Mouse (Mus musculus) splenic B cell, adult 2 months (primary cell): ENCODE measurements around the gene Gm13101.
"Not testable (repeated sequence)": the region's sequence is repeated elsewhere in the genome, so short reads cannot be mapped to it uniquely, and the experiment has no call there.

ENCODE experiments used
- DNase-seq: peaks from one replicate; pipeline ENCODE4 v3.0.0-alpha.2; 2011; ENCODE audit warnings: low read depth, low spot score
- H3K27me3 ChIP-seq: 2 replicates; pipeline ENCODE4 v1.6.1; 2012; ENCODE audit warnings: mild to moderate bottlenecking, low read length, moderate library complexity, mixed read lengths; ENCODE audit not compliant: control insufficient read depth, poor library complexity, insufficient read depth, severe bottlenecking
- H3K36me3 ChIP-seq: 2 replicates; pipeline ENCODE4 v1.6.1; 2012; ENCODE audit warnings: mild to moderate bottlenecking, low read length, moderate library complexity, mixed read lengths; ENCODE audit not compliant: control insufficient read depth, poor library complexity, insufficient read depth, severe bottlenecking

The Gm13101 gene

GRCm38 (mm10) chr4:143966850-143967249, at the start of gene Gm13101:
TSS of gene Gm13101 (minus strand) at chr4:143966950.
- not testable (repeated sequence) for H3K36me3 ChIP-seq, H3K27me3 ChIP-seq, DNase-seq

DNA sequence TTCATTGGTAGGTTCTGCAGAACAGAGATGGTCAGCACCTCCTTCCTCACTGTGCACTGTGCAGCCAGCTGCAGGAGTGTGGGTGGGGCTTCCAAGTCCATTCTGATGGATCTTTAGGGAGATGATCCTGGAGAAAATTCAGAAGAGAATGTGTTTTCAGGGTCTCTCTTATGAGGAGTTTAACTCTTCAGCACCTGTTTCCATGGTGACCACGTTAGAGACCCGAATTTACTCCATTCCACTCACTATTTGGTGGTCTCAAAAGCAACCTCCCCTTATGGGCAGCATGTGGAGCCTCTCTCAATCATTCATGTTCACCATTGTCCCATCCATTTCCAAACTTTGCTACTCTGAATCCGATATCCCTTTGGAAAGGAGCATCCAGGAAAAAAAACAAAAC, 27.5 kb upstream of the Gm13101 start, which contains the start of gene Pramef17:
Gene Pramef17 (minus strand): TSS at position 101 of the 400 bp plus-strand sequence.
- H3K36me3 ChIP-seq, DNase-seq, H3K27me3 ChIP-seq: not testable (repeated sequence)

- not testable (repeated sequence) for H3K27me3 ChIP-seq, H3K36me3 ChIP-seq, DNase-seq
Measured at GRCm38 (mm10) chr4:143988126-143988525, 21.4 kb upstream of the Gm13101 start.

DNA sequence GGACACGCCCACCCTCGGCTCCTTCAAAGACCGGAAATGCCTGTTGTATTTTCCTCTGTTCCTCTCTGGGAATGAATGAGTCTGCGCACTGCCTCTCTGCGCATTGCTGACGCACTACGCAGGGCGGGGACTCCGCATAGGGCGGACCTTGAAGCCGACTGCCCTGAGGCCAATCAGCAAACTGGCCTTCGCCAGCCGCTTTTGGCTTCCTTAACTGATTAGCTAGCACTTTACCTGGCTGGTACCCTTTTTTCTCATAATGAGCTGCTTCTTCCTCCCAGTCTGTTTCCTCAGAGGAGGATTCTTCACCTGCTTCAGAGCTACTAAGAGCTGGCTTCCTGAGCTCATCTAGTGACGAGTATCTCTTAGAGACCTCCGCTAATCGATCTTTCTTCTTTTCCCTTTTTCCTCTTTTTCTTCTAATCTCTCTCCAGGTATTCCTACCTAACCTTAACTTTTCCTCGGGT, 20.8 kb upstream of the Gm13101 start:
- DNase-seq, H3K27me3 ChIP-seq, H3K36me3 ChIP-seq: not testable (repeated sequence)

DNA sequence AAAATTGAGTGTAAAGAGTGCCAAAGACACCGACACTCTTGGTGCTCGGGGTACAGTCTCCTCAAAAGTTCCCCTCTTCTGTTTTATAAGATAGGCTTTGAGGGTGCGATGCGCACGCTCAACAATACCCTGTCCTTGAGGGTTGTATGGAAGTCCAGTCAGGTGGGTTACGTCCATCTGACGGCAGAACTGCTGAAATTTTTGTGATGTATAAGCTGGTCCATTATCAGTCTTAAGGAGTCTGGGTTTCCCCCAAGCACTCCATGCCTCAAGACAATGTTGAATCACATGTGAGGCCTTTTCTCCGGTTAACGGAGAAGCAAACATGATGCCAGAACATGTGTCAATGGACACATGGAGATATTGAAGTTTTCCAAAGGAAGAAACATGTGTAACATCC, 19.0 kb upstream of the Gm13101 start:
- H3K27me3 ChIP-seq, DNase-seq, H3K36me3 ChIP-seq: not testable (repeated sequence)

DNA sequence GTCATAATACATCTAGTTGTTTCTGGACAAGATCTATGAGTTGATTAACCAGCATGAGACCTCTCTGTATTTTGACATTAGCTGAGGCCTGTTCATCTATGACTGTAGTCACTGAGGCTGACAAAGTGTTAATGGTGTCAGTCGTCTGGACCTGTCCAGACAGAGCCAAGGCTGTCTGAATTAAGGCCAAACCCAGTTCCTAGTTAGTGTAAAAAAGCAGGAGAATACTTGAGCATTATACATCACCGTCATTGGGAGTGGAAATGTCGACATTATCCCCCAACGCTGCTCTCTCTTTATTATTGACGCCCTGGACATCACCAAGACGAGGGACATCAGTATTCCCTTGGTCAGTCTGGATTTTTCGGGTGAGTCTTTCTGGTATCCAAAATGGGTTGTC, 18.4 kb upstream of the Gm13101 start:
- not testable (repeated sequence) for H3K27me3 ChIP-seq, DNase-seq, H3K36me3 ChIP-seq

GRCm38 (mm10) chr4:143983446-143983845, 16.7 kb upstream of the Gm13101 start:
- DNase-seq, H3K27me3 ChIP-seq, H3K36me3 ChIP-seq: not testable (repeated sequence)

DNA sequence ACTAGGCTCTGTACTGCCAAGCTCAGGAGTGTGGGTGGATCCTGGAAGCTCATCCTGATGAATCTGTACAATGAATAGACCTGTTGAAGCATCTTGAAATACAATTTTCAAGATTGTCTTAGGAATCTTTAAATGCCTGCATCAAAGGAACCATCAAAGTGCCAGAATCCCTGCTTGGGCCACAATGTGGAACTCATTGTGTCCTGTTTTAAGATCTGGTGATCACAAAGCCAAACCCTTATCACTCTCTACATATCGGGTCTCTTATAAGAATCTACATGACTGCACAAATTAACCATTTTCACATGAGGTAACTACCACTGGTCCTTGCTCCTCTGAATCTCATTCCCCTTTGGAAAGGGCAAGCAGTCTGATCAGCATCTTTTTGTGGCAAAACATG, 15.8 kb downstream of the Gm13101 start, which contains the start of gene Pramef25:
Gene Pramef25 (minus strand): TSS at position 101 of the 400 bp plus-strand sequence.
- not testable (repeated sequence) for H3K27me3 ChIP-seq, H3K36me3 ChIP-seq

More for the DNA sequence above, 15.8 kb downstream of the Gm13101 start, which contains the start of gene Pramef25:
- DNase-seq, result not testable (repeated sequence)
